Comparison of ENCODE assay signal across 7 mouse cellular contexts in genomic region chr5:30888337-30889087, GRCm38 (mm10). TPM values are rescaled to one million over a fixed set of nuclear protein-coding genes. Genes with fewer than 3 reads are reported as not detected.
DNase-seq lines count a peak whose midpoint lies in the region; ATAC-seq lines count a peak whose summit lies in the region.

Gene Agbl5 (plus strand): TSS chr5:30888694.

- peak; percentile 95 for DNase-seq in adrenal gland, postnatal 10 days
- DNase-seq in embryonic facial prominence, embryonic 10.5 days (ENCODE audit: low spot score), result peak; percentile 97
- DNase-seq in kidney, adult 11 months, result peak; percentile 97
- peak; percentile 98 for DNase-seq in limb, embryonic 10.5 days (ENCODE audit: low spot score)
- DNase-seq in spleen, adult 12 weeks (ENCODE audit: low spot score), result peak; percentile 81

- H3K4me3 ChIP-seq in embryonic facial prominence, embryonic 10.5 days, result peak within 1 kb of the TSS; percentile 77
- peak within 1 kb of the TSS; percentile 86 for H3K4me3 ChIP-seq in limb, embryonic 10.5 days
- peak within 1 kb of the TSS; percentile 77 for H3K4me3 ChIP-seq in midbrain, embryonic 13.5 days (replicated peaks)

- H3K27ac ChIP-seq in embryonic facial prominence, embryonic 10.5 days (replicated peaks), result peak within 1 kb of the TSS; percentile 99
- H3K27ac ChIP-seq in limb, embryonic 10.5 days, result peak within 1 kb of the TSS; percentile 98
- peak within 1 kb of the TSS; percentile 96 for H3K27ac ChIP-seq in midbrain, embryonic 13.5 days

- peaks cover 29% of the 10 kb centered on the region for H3K4me1 ChIP-seq in embryonic facial prominence, embryonic 10.5 days
- H3K4me1 ChIP-seq in limb, embryonic 10.5 days, result peaks cover 23% of the 10 kb centered on the region
- peaks cover 25% of the 10 kb centered on the region for H3K4me1 ChIP-seq in midbrain, embryonic 13.5 days (replicated peaks)

- H3K36me3 ChIP-seq in embryonic facial prominence, embryonic 10.5 days (replicated peaks), result peaks cover 33% of the 10 kb centered on the region
- H3K36me3 ChIP-seq in limb, embryonic 10.5 days, result peaks cover 34% of the 10 kb centered on the region
- peaks cover 30% of the 10 kb centered on the region for H3K36me3 ChIP-seq in midbrain, embryonic 13.5 days

- ATAC-seq in granulocyte monocyte progenitor cell, adult 5-6 weeks (replicated peaks; ENCODE audit: poor library complexity, severe bottlenecking), result peak; percentile 60
- peak; percentile 92 for ATAC-seq in midbrain, embryonic 13.5 days

- no peaks in the 10 kb centered on the region for H3K27me3 ChIP-seq in embryonic facial prominence, embryonic 10.5 days (replicated peaks; ENCODE audit: low read depth, poor library complexity, severe bottlenecking)
- H3K27me3 ChIP-seq in limb, embryonic 10.5 days (ENCODE audit: low read depth, poor library complexity, severe bottlenecking), result no peaks in the 10 kb centered on the region
- no peaks in the 10 kb centered on the region for H3K27me3 ChIP-seq in midbrain, embryonic 13.5 days

- H3K4me2 ChIP-seq in midbrain, embryonic 13.5 days (replicated peaks), result peak within 1 kb of the TSS; percentile 64

- H3K9ac ChIP-seq in midbrain, embryonic 13.5 days (replicated peaks), result peak within 1 kb of the TSS; percentile 86

- under 1% methylated on average over 42 of the region's 42 CpGs for WGBS in embryonic facial prominence, embryonic 10.5 days
- under 1% methylated on average over 42 of the region's 42 CpGs for WGBS in limb, embryonic 10.5 days
- whole genome bisulfite sequencing in midbrain, embryonic 13.5 days, result under 1% methylated on average over 40 of the region's 42 CpGs

- H3K9me3 ChIP-seq in embryonic facial prominence, embryonic 10.5 days, result no peaks in the 10 kb centered on the region
- H3K9me3 ChIP-seq in limb, embryonic 10.5 days (replicated peaks), result no peaks in the 10 kb centered on the region
- no peaks in the 10 kb centered on the region for H3K9me3 ChIP-seq in midbrain, embryonic 13.5 days

RNA-seq across cellular contexts. Expression of gene Agbl5, which starts in this region (rescaled TPM):
- total RNA-seq in adrenal gland, postnatal 10 days (2021), result 10 to 100 TPM; 12.4 to 17.0 TPM
- 21.8 and 26.9 TPM in 2 replicates for polyA plus RNA-seq in embryonic facial prominence, embryonic 10.5 days (2016; fragmentation: Nextera tagmentation; extraction: Ambion mirVana)
- 8.9 and 27.6 TPM in 2 replicates for total RNA-seq in granulocyte monocyte progenitor cell, adult 5-6 weeks (2014; fragmentation: Nextera tagmentation)
- 7.7 and 12.5 TPM in 2 replicates for total RNA-seq in granulocyte monocyte progenitor cell, adult 5-6 weeks (2017)
- 20.4 and 29.9 TPM in 2 replicates for polyA plus RNA-seq in limb, embryonic 10.5 days (2016; fragmentation: Nextera tagmentation; extraction: Ambion mirVana)
- 23.3 and 29.2 TPM in 2 replicates for polyA plus RNA-seq in midbrain, embryonic 13.5 days (2015; fragmentation: Nextera tagmentation; extraction: Ambion mirVana)

Comparison
In these comparisons a context has a peak if more than half of its experiments do, and no peak if none do; other contexts are left out.
1. Peak in every context shown above with its lines: DNase-seq, ATAC-seq, H3K4me3 ChIP-seq and H3K27ac ChIP-seq.